Mouse (Mus musculus) forebrain, embryonic 12.5 days (tissue): ENCODE results near the gene 4930469K13Rik. TPM values are rescaled to one million over a fixed set of nuclear protein-coding genes. Genes with fewer than 3 reads are reported as not detected.

Source experiments
- ATAC-seq: fragments of 200-750 bp; cut with Nextera tagmentation; 2 replicates; pipeline ENCODE4 v1.8.0; 2017; ENCODE audit warnings: moderate TSS enrichment; ENCODE audit not compliant: low FRiP score
- H3K27ac ChIP-seq: fragments of 300-500 bp; sonication (generic); 2 replicates; pipeline ENCODE4 v1.5.1; 2016; ENCODE audit warnings: mild to moderate bottlenecking
- H3K27me3 ChIP-seq: fragments of 300-500 bp; sonication (generic); 2 replicates; pipeline ENCODE4 v1.6.1; 2016; ENCODE audit warnings: mild to moderate bottlenecking
- H3K36me3 ChIP-seq: fragments of 300-500 bp; sonication (generic); replicated peaks from 2 replicates; pipeline ENCODE4 v1.6.1; 2016; ENCODE audit warnings: mild to moderate bottlenecking
- H3K4me1 ChIP-seq: fragments of 300-500 bp; sonication (generic); 2 replicates; pipeline ENCODE4 v1.6.1; 2016
- H3K4me2 ChIP-seq: fragments of 300-500 bp; sonication (generic); 2 replicates; pipeline ENCODE4 v1.6.1; 2016; ENCODE audit warnings: mild to moderate bottlenecking, moderate library complexity
- H3K4me3 ChIP-seq: fragments of 300-500 bp; sonication (generic); replicated peaks from 2 replicates; pipeline ENCODE4 v1.5.1; 2016; ENCODE audit warnings: mild to moderate bottlenecking
- H3K9ac ChIP-seq: fragments of 300-500 bp; sonication (generic); 2 replicates; pipeline ENCODE4 v1.6.1; 2016; ENCODE audit warnings: mild to moderate bottlenecking
- H3K9me3 ChIP-seq: fragments of 300-500 bp; sonication (generic); 2 replicates; pipeline ENCODE4 v1.6.1; 2016
- WGBS: fragments of 180-500 bp; shearing (Covaris S2); methylation state at CpG from one replicate; pipeline ENCODE4 v1.1.7; 2016; 5-methylcytosine and 5-hydroxymethylcytosine counted together
- polyA plus RNA-seq: library from polyadenylated mRNA; unstranded; fragments of >200 nt; fragmentation: Nextera tagmentation; extraction: Ambion mirVana; gene quantifications from 2 replicates; pipeline ENCODE4 v1.2.1, GENCODE M21; 2016

The 4930469K13Rik gene
- polyA plus RNA-seq, 1 experiment from 2014 or later = not detected

DNA sequence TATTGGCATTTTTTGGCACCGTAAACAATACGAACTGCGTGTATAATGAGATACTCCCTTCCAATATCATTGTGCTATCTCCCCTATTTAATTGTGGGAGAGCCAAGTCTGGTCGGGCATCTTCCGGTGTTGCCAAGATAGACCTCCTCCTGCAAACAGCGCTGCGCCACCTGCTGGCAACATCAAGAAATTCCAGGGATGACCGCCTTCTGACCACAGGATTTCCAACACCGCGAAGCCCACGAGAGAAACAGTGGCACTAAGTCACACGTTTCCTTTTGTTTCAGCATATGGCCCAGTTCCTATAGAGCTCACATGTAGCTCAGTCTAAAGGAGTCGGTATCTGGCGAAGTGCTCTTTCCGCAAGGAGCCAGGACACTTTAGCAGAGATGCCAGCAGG, 24.6 kb downstream of the 4930469K13Rik start:
- no peaks in the 10 kb centered on the region for H3K4me1 ChIP-seq
- H3K4me2 ChIP-seq = peak overlapping the region; percentile 10; the same call in 1 of the 2 replicates
- no peak overlapping the region for H3K27ac ChIP-seq
- H3K9ac ChIP-seq = no peak overlapping the region
- WGBS = 14% methylated on average over 15 of the region's 15 CpGs
- no peak overlapping the region for H3K4me3 ChIP-seq
- no peaks in the 10 kb centered on the region for H3K9me3 ChIP-seq
- ATAC-seq = no peak
- H3K27me3 ChIP-seq = no peaks in the 10 kb centered on the region
- H3K36me3 ChIP-seq = no peaks in the 10 kb centered on the region

DNA sequence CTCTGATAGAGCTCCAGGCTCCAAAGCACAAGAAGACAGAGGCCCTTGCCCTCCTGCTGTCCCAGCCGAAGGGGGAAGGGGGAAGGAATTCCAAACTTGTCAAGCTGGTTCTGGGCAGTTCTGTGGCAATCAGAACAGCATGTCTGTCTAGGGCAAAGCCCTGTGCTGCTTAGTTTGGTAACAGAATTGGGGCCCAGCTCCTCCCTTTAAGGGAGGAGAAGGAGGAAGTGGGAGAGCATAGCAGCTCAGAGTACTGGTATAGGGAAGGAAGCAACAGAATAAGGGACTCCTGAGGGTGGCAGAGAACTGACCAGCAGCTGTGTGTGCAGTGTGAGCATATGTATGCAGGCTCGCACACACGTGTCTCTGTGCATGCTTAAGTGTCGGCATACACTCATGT, 26.0 kb downstream of the 4930469K13Rik start:
- H3K4me3 ChIP-seq = no peak overlapping the region
- no peak overlapping the region for H3K9ac ChIP-seq
- H3K36me3 ChIP-seq = no peaks in the 10 kb centered on the region
- 72% methylated on average over 4 of the region's 4 CpGs for WGBS
- H3K4me1 ChIP-seq = no peaks in the 10 kb centered on the region
- no peaks in the 10 kb centered on the region for H3K9me3 ChIP-seq
- H3K27ac ChIP-seq = no peak overlapping the region
- H3K4me2 ChIP-seq = no peak overlapping the region
- no peak for ATAC-seq
- no peaks in the 10 kb centered on the region for H3K27me3 ChIP-seq

DNA sequence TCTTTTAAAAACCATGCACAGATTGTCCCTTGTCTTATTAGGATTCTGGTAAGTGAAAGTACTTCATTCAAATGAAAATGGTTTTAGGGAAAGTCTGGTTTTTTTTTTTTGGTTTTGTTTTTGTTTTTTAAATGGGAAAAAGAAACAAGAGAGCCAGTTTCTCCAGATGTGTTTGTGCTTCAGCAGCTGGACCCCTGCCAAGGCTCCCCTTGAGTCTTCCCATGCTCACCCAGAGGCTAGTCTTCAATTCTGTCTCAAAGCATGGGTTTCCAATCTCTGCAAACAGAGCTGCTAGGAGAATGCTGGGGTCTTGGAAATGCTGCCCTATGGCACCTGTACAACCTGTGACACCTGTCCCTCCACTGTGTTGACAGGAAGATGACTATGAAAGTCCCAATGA, 27.8 kb downstream of the 4930469K13Rik start:
- H3K4me1 ChIP-seq = no peaks in the 10 kb centered on the region
- no peak overlapping the region for H3K4me3 ChIP-seq
- no peaks in the 10 kb centered on the region for H3K36me3 ChIP-seq
- H3K4me2 ChIP-seq = no peak overlapping the region
- no peak for ATAC-seq
- no peaks in the 10 kb centered on the region for H3K27me3 ChIP-seq
- no peak overlapping the region for H3K9ac ChIP-seq
- H3K27ac ChIP-seq = no peak overlapping the region
- H3K9me3 ChIP-seq = no peaks in the 10 kb centered on the region

- Histone ChIP-seq H3K4me3 (no peak overlapping the region), H3K9me3 (no peaks in the 10 kb centered on the region), H3K27ac (no peak overlapping the region), H3K9ac (no peak overlapping the region), H3K4me2 (no peak overlapping the region), H3K27me3 (no peaks in the 10 kb centered on the region), H3K36me3 (no peaks in the 10 kb centered on the region), H3K4me1 (no peaks in the 10 kb centered on the region)
- no peak for ATAC-seq
- 68% methylated on average over 5 of the region's 5 CpGs for WGBS
These were observed 34.5 kb downstream of the 4930469K13Rik start for GRCm38 (mm10) chr11:34063702-34064485.

GRCm38 (mm10) chr11:34063257-34063656, 35.1 kb downstream of the 4930469K13Rik start:
- Histone ChIP-seq H3K9me3 (no peaks in the 10 kb centered on the region), H3K27ac (no peak overlapping the region), H3K4me1 (no peaks in the 10 kb centered on the region), H3K4me2 (no peak overlapping the region), H3K4me3 (no peak overlapping the region), H3K27me3 (no peaks in the 10 kb centered on the region), H3K36me3 (no peaks in the 10 kb centered on the region), H3K9ac (no peak overlapping the region)
- no peak for ATAC-seq
- WGBS = 58% methylated on average over 2 of the region's 2 CpGs

DNA sequence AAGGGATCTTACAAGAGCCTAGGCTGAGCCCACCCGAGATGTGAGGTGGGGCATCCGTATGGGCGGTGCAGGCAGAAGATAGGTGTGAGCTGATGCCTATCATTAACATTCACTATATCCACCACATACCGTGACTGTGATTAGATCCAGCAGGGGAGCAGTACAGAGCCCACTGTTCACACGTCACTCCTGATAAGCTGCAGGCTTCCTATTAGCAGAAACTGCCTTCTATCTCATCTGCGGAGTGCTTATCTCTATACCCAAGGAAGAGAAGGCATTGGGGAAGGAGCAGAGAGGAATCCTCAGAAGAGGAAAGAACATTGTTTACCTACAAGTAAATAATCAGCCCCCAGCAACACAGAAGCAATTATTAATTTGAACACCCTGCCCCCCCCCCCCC, 36.6 kb downstream of the 4930469K13Rik start:
- Histone ChIP-seq H3K4me2 (no peak overlapping the region), H3K27ac (no peak overlapping the region), H3K36me3 (no peaks in the 10 kb centered on the region), H3K4me3 (no peak overlapping the region), H3K9me3 (no peaks in the 10 kb centered on the region), H3K9ac (no peak overlapping the region), H3K27me3 (no peaks in the 10 kb centered on the region), H3K4me1 (no peaks in the 10 kb centered on the region)
- ATAC-seq = no peak
- WGBS = 62% methylated on average over 6 of the region's 6 CpGs

GRCm38 (mm10) chr11:34058960-34059359, 39.4 kb downstream of the 4930469K13Rik start:
- WGBS = 94% methylated on average over 6 of the region's 6 CpGs
- no peaks in the 10 kb centered on the region for H3K36me3 ChIP-seq
- no peak for ATAC-seq

DNA sequence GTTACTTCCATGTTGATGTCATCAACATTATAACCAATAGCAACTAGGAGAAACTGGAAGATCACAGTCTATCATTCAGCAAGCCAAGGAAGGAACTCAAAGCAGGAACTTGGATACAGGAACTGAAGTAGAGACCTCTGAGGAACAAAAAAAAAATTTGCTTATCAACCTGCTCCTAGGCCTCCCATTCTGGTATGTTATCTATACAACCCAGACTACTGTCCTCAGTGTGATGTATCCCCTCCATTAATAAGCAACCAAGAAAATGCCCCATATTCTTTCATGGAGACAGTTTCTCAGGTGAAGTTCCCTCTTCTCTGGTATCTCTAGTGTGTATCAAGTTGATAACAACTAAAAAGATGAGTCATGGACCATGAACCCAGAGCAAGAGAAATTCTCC, 40.0 kb downstream of the 4930469K13Rik start:
- Histone ChIP-seq H3K9ac (no peak overlapping the region), H3K27me3 (no peaks in the 10 kb centered on the region), H3K36me3 (no peaks in the 10 kb centered on the region), H3K4me3 (no peak overlapping the region), H3K4me2 (no peak overlapping the region), H3K27ac (no peak overlapping the region), H3K4me1 (no peaks in the 10 kb centered on the region), H3K9me3 (no peaks in the 10 kb centered on the region)
- no peak for ATAC-seq

More at GRCm38 (mm10) chr11:34058960-34059359, 39.4 kb downstream of the 4930469K13Rik start:
- Histone ChIP-seq H3K27me3 (no peaks in the 10 kb centered on the region), H3K4me1 (no peaks in the 10 kb centered on the region), H3K9ac (no peak overlapping the region), H3K4me3 (no peak overlapping the region), H3K4me2 (no peak overlapping the region), H3K9me3 (no peaks in the 10 kb centered on the region), H3K27ac (no peak overlapping the region)

DNA sequence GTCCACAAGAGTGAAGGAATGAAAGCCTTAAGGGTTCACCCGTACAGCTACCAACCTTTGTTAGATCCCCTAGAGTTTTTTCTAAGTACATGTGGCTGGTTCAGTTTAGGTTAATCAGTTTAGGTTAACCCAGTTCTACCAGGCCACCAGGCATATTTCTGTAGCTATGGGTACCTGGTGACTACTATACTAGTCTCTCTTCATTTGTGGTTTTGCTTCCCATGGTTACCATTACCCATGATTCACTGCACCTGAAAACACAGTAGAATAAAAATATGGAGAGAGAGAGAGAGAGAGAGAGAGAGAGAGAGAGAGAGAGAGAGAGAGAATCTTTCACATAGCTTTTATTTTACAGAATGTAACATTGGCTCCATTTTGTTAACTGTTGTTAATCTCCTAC, 41.6 kb downstream of the 4930469K13Rik start:
- no peaks in the 10 kb centered on the region for H3K9me3 ChIP-seq
- H3K4me2 ChIP-seq = no peak overlapping the region
- H3K4me1 ChIP-seq = no peaks in the 10 kb centered on the region
- H3K9ac ChIP-seq = no peak overlapping the region
- no peak overlapping the region for H3K27ac ChIP-seq
- H3K4me3 ChIP-seq = no peak overlapping the region
- no peak for ATAC-seq
- H3K27me3 ChIP-seq = no peaks in the 10 kb centered on the region
- no peaks in the 10 kb centered on the region for H3K36me3 ChIP-seq
- 86% methylated on average over 1 of the region's 1 CpGs for WGBS

DNA sequence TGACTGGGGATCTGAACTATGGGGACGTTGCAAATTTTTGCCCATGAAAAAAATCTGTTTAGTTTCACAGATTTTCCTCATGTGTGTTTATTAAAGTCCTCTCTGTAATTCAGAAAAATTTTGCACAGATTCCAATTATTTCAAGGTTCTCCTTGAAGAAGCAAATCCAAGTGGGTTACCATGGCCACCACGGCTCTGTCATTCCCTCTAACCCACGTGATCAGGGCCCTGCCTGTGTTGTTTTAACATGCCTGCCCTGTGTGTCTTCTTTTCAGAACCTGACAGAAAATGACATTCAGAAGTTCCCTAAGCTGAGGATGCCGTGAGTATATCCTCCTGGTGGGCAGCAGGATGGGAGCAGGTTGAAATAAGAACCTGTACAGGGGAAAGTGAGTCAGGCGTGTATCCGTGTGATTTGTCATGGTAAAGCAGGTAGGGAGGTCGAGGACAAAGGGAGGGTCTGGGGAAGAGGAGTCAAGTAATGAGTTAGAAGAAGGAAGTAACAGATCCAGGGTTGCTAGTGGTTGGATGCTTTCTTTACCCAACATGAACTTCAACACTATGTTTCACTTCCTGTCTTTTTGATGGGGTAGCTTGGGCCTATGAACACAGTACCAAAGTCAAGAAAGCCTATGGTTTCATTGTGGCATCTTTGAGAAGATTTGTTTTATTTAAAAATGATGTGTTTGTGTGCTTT, 44.2 kb downstream of the 4930469K13Rik start:
- Histone ChIP-seq H3K4me3 (no peak overlapping the region), H3K36me3 (no peaks in the 10 kb centered on the region), H3K27ac (no peak overlapping the region), H3K4me2 (no peak overlapping the region), H3K9me3 (no peaks in the 10 kb centered on the region), H3K4me1 (no peaks in the 10 kb centered on the region), H3K9ac (no peak overlapping the region), H3K27me3 (no peaks in the 10 kb centered on the region)
- 84% methylated on average over 7 of the region's 7 CpGs for WGBS
- no peak for ATAC-seq

DNA sequence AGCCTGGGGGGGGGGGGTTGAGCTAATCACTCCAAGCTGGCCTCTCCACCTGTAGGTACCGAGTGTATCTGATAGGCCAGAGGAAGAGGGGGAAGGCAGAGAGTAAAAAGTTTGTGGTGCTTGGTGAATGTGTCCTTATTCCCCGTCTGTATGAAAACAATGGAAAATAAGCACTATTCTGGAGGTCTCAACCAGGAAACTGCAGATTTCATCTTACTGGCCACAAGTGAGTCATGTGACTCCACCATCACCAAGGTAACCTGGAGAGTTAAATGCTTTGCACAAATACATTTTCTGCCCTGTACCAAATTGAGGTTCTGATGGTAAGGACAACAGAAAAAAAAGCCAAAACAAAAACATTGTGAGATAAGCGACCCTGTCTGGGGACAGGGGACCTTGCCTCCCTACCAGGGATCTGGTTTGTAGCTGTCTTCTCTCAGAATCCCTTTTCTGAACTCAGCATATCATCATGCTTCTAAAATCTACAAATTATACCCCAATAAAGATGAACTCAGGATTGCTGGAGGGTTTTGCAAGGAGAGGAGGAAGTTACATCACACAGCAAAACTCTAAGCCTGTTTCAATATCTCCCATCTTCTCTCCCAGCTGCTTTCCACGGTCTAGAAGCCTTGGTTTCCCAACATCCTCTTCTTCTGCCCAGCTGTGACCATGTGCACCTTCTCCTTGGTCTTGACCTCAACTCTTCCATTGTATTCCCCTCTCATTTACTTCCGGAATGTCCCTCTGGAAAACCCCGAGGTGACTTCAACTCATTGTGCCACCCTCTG, 45.1 kb downstream of the 4930469K13Rik start:
- Histone ChIP-seq H3K9me3 (no peaks in the 10 kb centered on the region), H3K36me3 (no peaks in the 10 kb centered on the region), H3K4me1 (no peaks in the 10 kb centered on the region), H3K27ac (no peak overlapping the region), H3K4me3 (no peak overlapping the region), H3K4me2 (no peak overlapping the region), H3K9ac (no peak overlapping the region), H3K27me3 (no peaks in the 10 kb centered on the region)
- no peak for ATAC-seq
- 85% methylated on average over 6 of the region's 6 CpGs for WGBS

DNA sequence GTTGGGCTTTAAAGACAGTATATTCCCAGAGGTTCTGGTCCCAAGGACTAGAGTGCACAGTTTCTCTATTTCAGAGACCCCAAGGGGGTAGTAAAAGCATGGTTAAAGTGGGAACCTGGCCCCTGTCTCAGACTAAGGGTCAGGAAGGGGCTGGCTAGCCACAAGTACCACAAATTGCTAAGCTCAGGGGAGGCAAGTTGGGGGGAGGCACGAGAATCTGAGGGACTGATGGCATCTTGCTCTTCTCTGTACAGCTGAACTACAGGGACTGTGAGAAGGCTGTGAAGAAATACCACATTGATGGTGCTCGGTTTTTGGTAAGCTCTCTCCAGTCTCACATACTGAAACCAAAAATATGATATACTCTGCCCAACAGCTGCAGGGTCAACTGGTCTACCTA, 47.7 kb downstream of the 4930469K13Rik start:
- no peak overlapping the region for H3K4me3 ChIP-seq
- H3K27ac ChIP-seq = no peak overlapping the region
- ATAC-seq = no peak
- no peaks in the 10 kb centered on the region for H3K9me3 ChIP-seq
- no peak overlapping the region for H3K9ac ChIP-seq
- 74% methylated on average over 2 of the region's 2 CpGs for WGBS
- no peaks in the 10 kb centered on the region for H3K36me3 ChIP-seq
- no peaks in the 10 kb centered on the region for H3K27me3 ChIP-seq
- H3K4me2 ChIP-seq = no peak overlapping the region
- H3K4me1 ChIP-seq = no peaks in the 10 kb centered on the region
